In genomic region chr11:78115367-78116145, GRCm38 (mm10) we compare ENCODE assay signal across 8 mouse cellular contexts. TPM values are rescaled to one million over a fixed set of nuclear protein-coding genes. Genes with fewer than 3 reads are reported as not detected.
DNase-seq lines count a peak whose midpoint lies in the region; ATAC-seq and TF ChIP-seq lines count a peak whose summit lies in the region.

No protein-coding gene starts in this region.

- H3K4me2 ChIP-seq in forebrain, embryonic 13.5 days: peak overlapping the region; percentile 73
- H3K4me2 ChIP-seq in neural tube, embryonic 15.5 days: peak overlapping the region; percentile 76

- H3K4me3 ChIP-seq in E14TG2a.4 (replicated peaks; ENCODE audit: low read length): peak overlapping the region; percentile 83
- H3K4me3 ChIP-seq in forebrain, embryonic 13.5 days: peak overlapping the region; percentile 80
- peak overlapping the region; percentile 67 for H3K4me3 ChIP-seq in neural tube, embryonic 15.5 days (replicated peaks)

- no peaks in the 10 kb centered on the region for H3K9me3 ChIP-seq in E14TG2a.4 (ENCODE audit: low read length)
- H3K9me3 ChIP-seq in forebrain, embryonic 13.5 days (replicated peaks): no peaks in the 10 kb centered on the region
- no peaks in the 10 kb centered on the region for H3K9me3 ChIP-seq in neural tube, embryonic 15.5 days (replicated peaks)

- H3K27me3 ChIP-seq in E14TG2a.4 (ENCODE audit: insufficient read depth, low read length): no peaks in the 10 kb centered on the region
- H3K27me3 ChIP-seq in forebrain, embryonic 13.5 days: no peaks in the 10 kb centered on the region
- H3K27me3 ChIP-seq in neural tube, embryonic 15.5 days (replicated peaks): no peaks in the 10 kb centered on the region

- peaks cover 43% of the 10 kb centered on the region for H3K4me1 ChIP-seq in E14TG2a.4 (replicated peaks; ENCODE audit: low read depth, low read length)
- peaks cover 54% of the 10 kb centered on the region for H3K4me1 ChIP-seq in forebrain, embryonic 13.5 days
- H3K4me1 ChIP-seq in neural tube, embryonic 15.5 days: peaks cover 64% of the 10 kb centered on the region

- intact Hi-C loops in heart, postnatal 14 days (cut with DNase I): loop anchor here (2.0 kb wide), 1 partner anchor 21 kb away; the partner anchor contains the start of gene Fam222b

- TF ChIP-seq CTCF in E14TG2a.4 (conservative IDR thresholded peaks at IDR 0.05; ENCODE audit: low read length): no peak

- 0% methylated on average over 35 of the region's 37 CpGs for WGBS in forebrain, embryonic 13.5 days
- under 1% methylated on average over 36 of the region's 37 CpGs for WGBS in neural tube, embryonic 15.5 days

- H3K36me3 ChIP-seq in E14TG2a.4 (ENCODE audit: insufficient read depth, low read length): no peaks in the 10 kb centered on the region
- no peaks in the 10 kb centered on the region for H3K36me3 ChIP-seq in forebrain, embryonic 13.5 days (ENCODE audit: poor library complexity, severe bottlenecking)
- H3K36me3 ChIP-seq in neural tube, embryonic 15.5 days: no peaks in the 10 kb centered on the region

- peak; percentile 86 for DNase-seq in c-Kit-positive CD71-positive TER-119-positive erythroid progenitor cells, embryonic 14.5 days (ENCODE audit: low spot score)
- peak; percentile 91 to 94 for DNase-seq in heart, postnatal 14 days
- peak; percentile 92 for DNase-seq in layer of hippocampus, adult 11-12 months (ENCODE audit: low spot score)
- DNase-seq in lung, adult 18-20 months: peak; percentile 95 to 97
- peak; percentile 95 for DNase-seq in testis, postnatal 14 days (ENCODE audit: low spot score)

- peak; percentile 99 for ATAC-seq in forebrain, embryonic 13.5 days
- ATAC-seq in neural tube, embryonic 15.5 days (ENCODE audit: low FRiP score): peak; percentile 99

- peak overlapping the region; percentile 93 for H3K27ac ChIP-seq in forebrain, embryonic 13.5 days
- peak overlapping the region; percentile 89 for H3K27ac ChIP-seq in neural tube, embryonic 15.5 days (replicated peaks)

- peak overlapping the region; percentile 88 for H3K9ac ChIP-seq in forebrain, embryonic 13.5 days
- H3K9ac ChIP-seq in neural tube, embryonic 15.5 days (replicated peaks): peak overlapping the region; percentile 66

RNA-seq across cellular contexts. Expression of gene Fam222b, which starts 21.1 kb away (rescaled TPM):
- polyA plus RNA-seq in forebrain, embryonic 13.5 days (2015; fragmentation: Nextera tagmentation; extraction: Ambion mirVana): 22.1 and 23.7 TPM in 2 replicates
- 10 to 100 TPM; 14.4 to 14.6 TPM for total RNA-seq in heart, postnatal 14 days (2021)
- polyA plus RNA-seq in neural tube, embryonic 15.5 days (2015; fragmentation: Nextera tagmentation; extraction: Ambion mirVana): 22.2 and 24.2 TPM in 2 replicates

RNA-seq across cellular contexts. Expression of gene Eral1, which starts 35.4 kb away (rescaled TPM):
- polyA plus RNA-seq in forebrain, embryonic 13.5 days (2015; fragmentation: Nextera tagmentation; extraction: Ambion mirVana): 33.0 and 36.6 TPM in 2 replicates
- total RNA-seq in heart, postnatal 14 days (2021): 10 to 100 TPM; 22.2 to 25.6 TPM
- polyA plus RNA-seq in neural tube, embryonic 15.5 days (2015; fragmentation: Nextera tagmentation; extraction: Ambion mirVana): 30.1 and 30.9 TPM in 2 replicates

RNA-seq across cellular contexts. Expression of gene Traf4, which starts 49.8 kb away (rescaled TPM):
- 114 and 121 TPM in 2 replicates for polyA plus RNA-seq in forebrain, embryonic 13.5 days (2015; fragmentation: Nextera tagmentation; extraction: Ambion mirVana)
- total RNA-seq in heart, postnatal 14 days (2021): 10 to 100 TPM; 10.3 to 11.2 TPM
- 82.1 and 85.4 TPM in 2 replicates for polyA plus RNA-seq in neural tube, embryonic 15.5 days (2015; fragmentation: Nextera tagmentation; extraction: Ambion mirVana)

Comparison
In these comparisons a context has a peak if more than half of its experiments do, and no peak if none do; other contexts are left out.
1. Peak in every context shown above with its lines: DNase-seq, ATAC-seq, H3K4me3 ChIP-seq and H3K27ac ChIP-seq.